Mouse (Mus musculus): ENCODE results near the gene Fyn.

The Fyn gene

DNA sequence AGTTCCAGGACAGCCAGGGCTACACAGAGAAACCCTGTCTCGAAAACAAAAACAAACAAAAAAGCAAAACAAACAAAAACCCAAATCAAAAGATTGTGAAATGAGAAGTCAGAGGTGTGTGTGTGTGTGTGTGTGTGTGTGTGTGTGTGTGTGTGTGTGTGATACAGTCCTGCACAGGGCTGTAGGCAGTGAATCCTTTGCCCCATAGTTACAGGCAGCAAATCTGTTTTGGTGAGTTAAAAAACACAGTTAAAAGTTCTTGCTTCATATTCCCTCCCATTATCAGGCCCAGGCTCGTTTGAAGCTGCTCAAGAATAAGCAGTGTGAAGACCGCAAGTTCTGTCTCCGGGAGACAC is 244.0 kb downstream of the Fyn start, which contains the start of gene Traf3ip2:
Traf3ip2 (plus strand) TSS at position 302 of the 356 bp plus-strand sequence.
- no peak for DNase-seq (ENCODE audit: low spot score)

DNA sequence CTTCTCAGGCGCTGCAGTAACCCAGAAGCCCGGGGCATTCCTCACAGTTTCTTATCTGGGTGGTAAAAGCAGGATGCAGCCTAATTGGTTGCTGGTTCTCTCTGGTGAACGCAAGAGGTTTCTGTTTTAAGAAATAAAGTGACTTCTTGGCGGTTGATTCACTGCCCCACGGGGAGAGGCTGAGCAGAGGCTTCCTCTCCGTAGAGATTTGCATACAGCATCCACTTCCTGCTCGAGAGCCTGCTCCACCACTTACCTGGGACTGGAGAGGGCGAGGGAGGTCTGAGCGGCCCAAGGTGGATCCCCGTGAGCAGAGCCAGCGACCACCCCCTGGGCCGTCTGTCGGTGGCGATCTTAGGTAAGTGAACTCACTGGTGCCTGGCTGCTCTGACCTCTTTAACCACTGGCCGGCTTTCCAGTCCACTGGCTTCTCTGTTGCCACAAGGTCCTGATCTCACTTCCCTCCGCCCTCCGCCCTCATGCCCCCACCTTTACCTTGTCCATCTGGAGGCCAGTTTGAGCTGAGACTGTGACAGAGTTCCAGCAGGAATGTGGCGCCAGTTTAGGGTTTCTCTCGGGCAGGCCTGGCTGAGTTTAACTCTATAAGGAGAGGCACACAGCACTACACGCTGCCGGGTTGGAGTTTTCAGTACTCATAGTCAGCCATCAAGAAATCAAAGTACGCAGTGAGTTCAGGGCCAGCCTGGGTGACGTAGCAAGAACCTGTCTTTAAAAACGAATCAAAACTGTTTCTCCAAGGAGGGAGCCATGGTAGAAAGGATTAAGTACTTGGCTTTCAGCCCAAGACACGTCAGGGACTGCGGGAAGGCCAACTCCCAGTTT is 244.6 kb downstream of the Fyn start:
- peak; percentile 91 for DNase-seq (ENCODE audit: low spot score)

DNA sequence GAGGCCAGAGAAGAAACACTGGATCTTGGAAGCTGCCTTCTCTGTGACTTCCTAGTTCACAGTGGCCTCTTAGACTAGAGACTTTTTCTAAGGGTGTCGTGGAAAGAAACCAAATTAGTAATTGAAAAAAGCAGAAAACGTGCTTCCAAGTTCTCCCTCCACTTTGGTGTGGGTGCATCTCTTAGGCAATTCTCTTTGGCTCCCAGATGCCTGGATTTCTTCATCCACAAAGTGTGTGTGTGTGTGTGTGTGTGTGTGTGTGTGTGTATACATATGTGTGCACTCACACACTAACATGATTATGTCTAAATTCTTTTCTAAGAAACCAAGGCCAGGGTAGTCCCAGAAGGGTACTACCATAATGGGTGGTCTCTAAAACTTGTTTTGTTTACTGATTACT is 245.3 kb downstream of the Fyn start:
- peak; percentile 85 for DNase-seq (ENCODE audit: low spot score)

DNA sequence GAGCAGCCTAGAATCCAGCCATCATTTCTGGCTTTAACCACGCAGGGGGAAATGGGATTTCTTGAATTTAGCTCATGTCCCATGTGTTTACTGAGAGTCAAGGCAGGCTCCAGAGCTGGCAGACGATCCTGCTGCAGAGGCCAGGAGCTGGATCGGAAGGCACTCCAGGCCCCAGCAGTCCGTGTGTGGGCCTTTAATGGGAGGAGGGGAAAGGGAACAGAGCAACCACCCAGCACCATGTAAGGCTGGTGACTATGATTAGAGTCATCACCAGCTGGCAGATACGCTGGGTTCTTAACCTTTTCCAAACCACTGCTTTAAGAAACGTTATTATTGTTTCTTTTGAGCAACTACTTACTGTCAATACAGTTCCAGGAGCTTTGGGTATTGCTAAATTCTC is 246.0 kb downstream of the Fyn start:
- DNase-seq (ENCODE audit: low spot score): peak; percentile 95

Data from adipocyte (in vitro differentiated cells).